Mouse (Mus musculus) olfactory bulb, adult 2 months (tissue): Measurements from ENCODE around the gene Fbxw11. TPM values are rescaled to one million over a fixed set of nuclear protein-coding genes. Genes with fewer than 3 reads are reported as not detected.

ENCODE experiments used
- H3K27ac ChIP-seq: fragments of 200-500 bp; 2 replicates; pipeline ENCODE4 v1.5.1; 2012; ENCODE audit warnings: low read depth, low read length; ENCODE audit not compliant: insufficient read depth
- H3K4me1 ChIP-seq: fragments of 200-500 bp; 2 replicates; pipeline ENCODE4 v1.6.1; 2012; ENCODE audit warnings: low read length; ENCODE audit not compliant: control insufficient read depth, insufficient read depth
- H3K4me3 ChIP-seq: fragments of 200-500 bp; 2 replicates; pipeline ENCODE4 v1.5.1; 2012; ENCODE audit warnings: mild to moderate bottlenecking, low read depth, low read length, moderate library complexity; ENCODE audit not compliant: insufficient read depth
- CTCF ChIP-seq: fragments of 200-500 bp; IDR thresholded peaks from 2 replicates; pipeline ENCODE4 v1.5.1; 2012; ENCODE audit warnings: low read depth, mild to moderate bottlenecking, low read length, moderate library complexity; ENCODE audit not compliant: insufficient read depth
- POLR2A ChIP-seq: fragments of 200-500 bp; IDR thresholded peaks from 2 replicates; pipeline ENCODE4 v1.6.1; 2012; ENCODE audit warnings: mild to moderate bottlenecking, low read depth, low read length, moderate library complexity; ENCODE audit not compliant: insufficient read depth
- WGBS: fragments of 180-500 bp; shearing (Covaris S2); methylation state at CpG from one replicate; pipeline ENCODE4 v1.1.7; 2018; 5-methylcytosine and 5-hydroxymethylcytosine counted together
- polyA plus RNA-seq: library from polyadenylated mRNA; stranded (reverse); fragments of >200 nt; gene quantifications from 2 replicates; pipeline ENCODE4 v1.2.4, GENCODE M21; 2012; ENCODE audit warnings: low replicate concordance; ENCODE audit not compliant: missing spikeins, insufficient read depth, insufficient read length

The Fbxw11 gene
- polyA plus RNA-seq, 1 experiment: not detected

GRCm38 (mm10) chr11:32634143-32634542, 8.4 kb upstream of the Fbxw11 start:
- 95% methylated on average over 2 of the region's 2 CpGs for WGBS
- Histone ChIP-seq H3K27ac (no peak overlapping the region), H3K4me3 (no peak overlapping the region), H3K4me1 (no peaks in the 10 kb centered on the region)
- TF ChIP-seq CTCF (no peak), POLR2A (no peak)

- Histone ChIP-seq H3K4me3 (no peak overlapping the region), H3K4me1 (no peaks in the 10 kb centered on the region), H3K27ac (no peak overlapping the region)
- WGBS: 43% methylated on average over 2 of the region's 2 CpGs
- TF ChIP-seq POLR2A (no peak), CTCF (no peak)
Observed at GRCm38 (mm10) chr11:32634842-32635241, 7.7 kb upstream of the Fbxw11 start.

GRCm38 (mm10) chr11:32636275-32636674, 6.2 kb upstream of the Fbxw11 start:
- TF ChIP-seq CTCF (no peak), POLR2A (no peak)
- H3K27ac ChIP-seq: no peak overlapping the region
- WGBS: 63% methylated on average over 4 of the region's 4 CpGs

GRCm38 (mm10) chr11:32638521-32639255, 3.8 kb upstream of the Fbxw11 start:
- TF ChIP-seq POLR2A (no peak), CTCF (no peak)

More at GRCm38 (mm10) chr11:32636275-32636674, 6.2 kb upstream of the Fbxw11 start:
- Histone ChIP-seq H3K4me3 (no peak overlapping the region), H3K4me1 (no peaks in the 10 kb centered on the region)

GRCm38 (mm10) chr11:32640617-32641016, 1.9 kb upstream of the Fbxw11 start:
- H3K27ac ChIP-seq: no peak overlapping the region
- 95% methylated on average over 4 of the region's 4 CpGs for WGBS
- TF ChIP-seq CTCF: no peak
- TF ChIP-seq POLR2A: no peak
- 0 out of 2 replicates have a peak, but pooled peaks cover 4% of the 10 kb centered on the region for H3K4me1 ChIP-seq
- H3K4me3 ChIP-seq: no peak overlapping the region

More at GRCm38 (mm10) chr11:32638521-32639255, 3.8 kb upstream of the Fbxw11 start:
- Histone ChIP-seq H3K27ac (no peak overlapping the region), H3K4me3 (no peak overlapping the region), H3K4me1 (0 out of 2 replicates have a peak, but pooled peaks cover 4% of the 10 kb centered on the region)
- WGBS: 80% methylated on average over 8 of the region's 8 CpGs

- no peak for TF ChIP-seq CTCF
- TF ChIP-seq POLR2A: no peak
- peak overlapping the region; percentile 75 for H3K4me3 ChIP-seq
- H3K27ac ChIP-seq: peak overlapping the region; percentile 99
- WGBS: under 1% methylated on average over 54 of the region's 54 CpGs
- peaks cover 7% of the 10 kb centered on the region for H3K4me1 ChIP-seq
Observed at GRCm38 (mm10) chr11:32642899-32643886, 669 bp downstream of the Fbxw11 start.

- Histone ChIP-seq H3K4me3 (peak overlapping the region; percentile 75; the same call in 1 of the 2 replicates), H3K4me1 (peaks cover 7% of the 10 kb centered on the region), H3K27ac (no peak overlapping the region)
- TF ChIP-seq CTCF (no peak), POLR2A (no peak)
- WGBS: 8% methylated on average over 3 of the region's 3 CpGs
Observed at GRCm38 (mm10) chr11:32644010-32644409, 1.5 kb downstream of the Fbxw11 start.

GRCm38 (mm10) chr11:32647265-32647664, 4.7 kb downstream of the Fbxw11 start:
- TF ChIP-seq POLR2A (no peak), CTCF (no peak)

GRCm38 (mm10) chr11:32650236-32650749, 7.8 kb downstream of the Fbxw11 start:
- peaks cover 3% of the 10 kb centered on the region for H3K4me1 ChIP-seq
- H3K4me3 ChIP-seq: no peak overlapping the region
- TF ChIP-seq POLR2A: no peak
- no peak for TF ChIP-seq CTCF
- no peak overlapping the region for H3K27ac ChIP-seq

More at GRCm38 (mm10) chr11:32647265-32647664, 4.7 kb downstream of the Fbxw11 start:
- H3K4me1 ChIP-seq: peaks cover 5% of the 10 kb centered on the region
- WGBS: 77% methylated on average over 2 of the region's 2 CpGs
- no peak overlapping the region for H3K4me3 ChIP-seq
- H3K27ac ChIP-seq: no peak overlapping the region
